Mouse (Mus musculus) heart, postnatal 14 days (tissue): ENCODE measurements around the gene Arhgef3. TPM values are rescaled to one million over a fixed set of nuclear protein-coding genes. Genes with fewer than 3 reads are reported as not detected.

Source experiments
- DNase-seq, 2 experiments: peaks; one replicate each; pipeline ENCODE4 v3.0.0; 2021 to 2022
- intact Hi-C: fragments of 180-260 bp; cut with DNase I; formaldehyde crosslinking; loops from one replicate; pipeline ENCODE4 v1.15.1; 2025
- total RNA-seq, 2 experiments: library from RNA; stranded (reverse); gene quantifications; 2 replicates each; pipeline ENCODE4 v1.2.3; 2021

Arhgef3 gene
- total RNA-seq, 2 experiments from 2014 or later, result 30.6 to 32.1 TPM

DNA sequence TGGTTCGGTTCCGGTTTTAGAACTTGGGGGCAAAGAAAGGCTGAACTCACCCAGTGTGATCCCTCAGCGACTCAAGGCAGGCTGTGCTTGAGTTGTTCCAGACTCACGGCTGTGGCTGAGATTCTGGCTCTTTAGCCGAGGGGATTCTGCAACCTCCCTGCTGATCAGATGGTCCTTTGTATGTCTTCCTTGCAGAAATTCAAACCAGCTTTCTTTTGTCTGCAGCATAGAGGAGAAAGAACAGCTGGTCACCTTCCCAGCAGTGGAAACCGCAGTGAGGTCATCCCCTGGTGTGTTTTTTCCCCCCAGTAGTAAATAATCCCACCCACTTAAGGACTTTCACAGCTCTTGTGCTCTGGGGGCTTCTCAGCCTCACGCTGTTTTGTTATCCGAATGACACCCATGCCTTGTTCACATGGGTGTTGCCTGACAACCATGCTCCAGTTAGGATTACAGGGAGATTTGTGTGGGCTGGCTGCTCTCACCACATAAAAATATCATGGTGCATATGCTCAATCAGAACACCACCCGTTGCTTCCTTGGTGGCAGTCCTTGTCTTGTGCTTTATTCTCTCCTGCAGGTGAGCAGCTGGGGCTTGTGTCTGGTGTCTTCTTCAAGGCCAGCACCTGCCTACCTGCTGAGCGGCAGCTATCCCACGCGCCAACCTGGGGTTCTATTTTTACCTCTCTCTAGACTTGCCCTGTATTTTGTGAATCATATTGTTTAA is 8.8 kb upstream of the Arhgef3 start:
- intact Hi-C loops, result no loop called here
- DNase-seq, result no peak

GRCm38 (mm10) chr14:27108748-27109504 is 5.8 kb upstream of the Arhgef3 start:
- intact Hi-C loops, result loop anchor here (1.0 kb wide), 1 partner anchor 74 kb away; no protein-coding TSS in a partner anchor
- DNase-seq, result peak; percentile 38 to 45

DNA sequence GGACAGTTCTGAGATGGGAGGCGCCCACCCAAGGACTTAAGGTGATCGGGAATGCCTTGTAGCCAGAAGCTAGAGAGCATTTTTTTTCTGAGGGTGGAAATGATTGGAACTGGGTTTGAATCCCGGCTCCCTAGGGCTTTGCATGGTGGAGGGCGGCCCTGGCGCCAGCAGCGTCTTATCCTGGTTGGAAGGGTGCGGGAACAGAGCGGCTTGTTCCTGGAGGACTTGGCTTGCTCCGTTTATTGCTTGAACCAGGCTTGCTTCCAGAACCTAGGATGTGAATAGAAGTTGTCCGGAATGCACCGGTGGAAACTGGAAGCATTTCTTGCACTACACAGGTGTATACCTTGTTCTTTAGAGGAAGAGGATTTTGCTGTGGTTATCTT is 569 bp downstream of the Arhgef3 start:
- DNase-seq, result peak; percentile 42 to 52
- intact Hi-C loops, result loop anchor here (2.0 to 10.0 kb wide), 2 partner anchors 32 to 220 kb away; no protein-coding TSS in a partner anchor

GRCm38 (mm10) chr14:27115991-27116390 is 1.3 kb downstream of the Arhgef3 start:
- DNase-seq, result no peak
- intact Hi-C loops, result loop anchor here (2.0 to 10.0 kb wide), 2 partner anchors 31 to 219 kb away; no protein-coding TSS in a partner anchor

DNA sequence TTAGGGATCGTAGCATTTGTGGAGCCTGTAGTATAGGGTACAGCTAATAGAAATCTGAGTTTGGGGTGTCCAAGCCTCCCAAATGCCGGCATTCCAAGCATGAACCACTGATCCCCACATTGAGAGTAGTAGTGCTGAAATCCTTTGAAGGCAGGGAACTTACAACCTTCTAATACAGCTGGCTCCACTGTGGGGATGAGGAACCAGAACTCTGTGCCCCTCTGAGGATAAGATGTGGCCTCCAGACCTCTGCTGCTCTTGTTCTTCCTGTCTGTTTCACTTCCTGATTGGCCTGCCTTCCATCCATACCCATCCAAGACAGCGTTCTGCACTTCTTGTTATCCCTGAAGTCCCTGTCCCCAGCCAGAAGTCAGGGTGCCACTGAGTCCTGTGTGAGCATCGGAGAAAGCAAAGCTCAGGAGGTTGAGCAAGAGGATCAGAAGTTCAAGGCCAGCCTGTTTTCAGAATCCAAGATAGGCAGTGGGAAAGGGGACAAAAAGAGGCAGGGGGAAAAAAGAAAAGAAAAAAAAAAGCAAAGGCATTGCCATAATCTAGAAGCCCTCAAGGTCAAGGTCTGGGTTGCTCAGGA is 2.0 kb downstream of the Arhgef3 start:
- intact Hi-C loops, result loop anchor here (10.0 kb wide), 1 partner anchor 218 kb away; no protein-coding TSS in a partner anchor
- no peak for DNase-seq

DNA sequence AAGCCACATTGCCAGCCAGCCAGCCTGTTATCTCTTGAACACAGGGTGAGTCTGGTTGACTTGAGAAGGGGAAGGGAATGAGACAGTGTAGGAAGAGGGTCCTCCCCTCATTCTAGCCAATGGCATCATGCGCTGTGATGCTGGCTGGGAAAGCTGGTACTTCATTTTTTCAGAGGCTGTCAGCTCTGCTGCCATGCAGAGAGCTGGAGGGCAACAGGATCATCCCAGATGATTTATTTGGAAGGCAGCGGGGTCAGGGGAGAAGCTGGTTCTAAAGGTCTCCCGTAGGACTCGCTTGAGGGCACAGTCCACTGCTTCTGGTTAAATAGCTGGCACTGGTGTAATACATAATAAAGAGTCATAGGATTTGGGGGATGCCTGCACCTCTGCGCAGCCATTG is 3.8 kb downstream of the Arhgef3 start:
- no peak for DNase-seq
- intact Hi-C loops, result loop anchor here (10.0 kb wide), 1 partner anchor 216 kb away; no protein-coding TSS in a partner anchor

DNA sequence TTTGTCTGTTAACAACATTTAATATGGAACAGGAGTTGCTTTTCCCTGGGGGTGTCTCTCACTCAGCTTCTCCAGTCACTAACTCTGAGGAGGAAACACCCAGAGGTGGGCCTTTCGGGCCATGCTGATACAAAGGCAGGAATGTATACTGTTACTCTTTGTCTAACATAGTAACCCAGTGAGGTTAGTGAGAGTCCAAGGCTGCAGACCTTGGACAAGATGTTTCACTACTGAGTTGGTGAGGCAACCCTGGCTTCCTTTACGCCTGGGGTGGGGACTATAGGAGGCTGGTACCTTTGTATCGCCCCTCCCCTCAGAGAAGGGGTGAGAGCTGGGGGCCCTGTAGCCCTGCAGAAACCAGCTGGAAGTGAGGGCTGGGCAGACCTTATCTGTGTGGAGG is 7.9 kb downstream of the Arhgef3 start:
- intact Hi-C loops, result no loop called here
- no peak for DNase-seq

- intact Hi-C loops, result no loop called here
- DNase-seq, result peak; percentile 34 to 55
Observed at GRCm38 (mm10) chr14:27123543-27123942, 8.8 kb downstream of the Arhgef3 start.

DNA sequence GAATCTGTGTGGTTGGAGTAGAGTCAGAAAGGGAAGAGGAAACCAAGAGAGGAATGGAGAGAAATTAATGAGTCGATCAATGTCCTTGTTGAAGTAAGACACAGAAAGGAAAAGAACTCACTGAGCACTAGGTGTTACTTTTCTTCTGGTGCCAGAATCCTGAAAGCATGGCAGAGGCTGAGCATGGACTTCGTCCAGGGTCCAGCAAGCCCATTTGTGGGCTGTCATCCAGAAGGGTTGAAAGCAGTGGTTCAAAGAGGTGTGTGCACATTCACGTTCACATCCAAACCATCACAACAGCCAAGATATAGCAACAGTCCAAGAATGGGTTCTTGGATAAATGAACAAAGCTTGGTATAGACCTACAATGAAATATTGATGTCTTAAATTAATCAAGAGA is 15.3 kb downstream of the Arhgef3 start:
- intact Hi-C loops, result no loop called here
- no peak for DNase-seq

DNA sequence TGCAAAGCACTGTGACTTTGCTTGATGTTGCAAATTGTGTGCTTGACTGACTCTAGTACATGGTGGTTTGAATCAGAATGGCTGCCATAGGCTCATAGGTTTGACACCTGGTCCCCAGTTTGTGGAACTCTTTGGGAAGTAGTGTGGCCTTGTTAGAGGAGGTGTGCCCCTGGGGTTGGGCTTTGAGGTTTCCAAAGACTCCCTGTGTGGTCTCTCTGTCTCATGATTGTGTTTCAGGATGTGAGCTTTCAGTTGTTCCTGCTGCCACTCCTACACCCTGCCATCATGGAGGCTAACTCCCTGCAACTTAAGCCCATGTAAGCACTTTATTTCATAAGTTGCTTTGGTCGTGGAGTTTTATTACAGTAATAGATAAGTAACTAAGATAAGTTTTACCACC is 16.0 kb downstream of the Arhgef3 start:
- no peak for DNase-seq
- intact Hi-C loops, result no loop called here

DNA sequence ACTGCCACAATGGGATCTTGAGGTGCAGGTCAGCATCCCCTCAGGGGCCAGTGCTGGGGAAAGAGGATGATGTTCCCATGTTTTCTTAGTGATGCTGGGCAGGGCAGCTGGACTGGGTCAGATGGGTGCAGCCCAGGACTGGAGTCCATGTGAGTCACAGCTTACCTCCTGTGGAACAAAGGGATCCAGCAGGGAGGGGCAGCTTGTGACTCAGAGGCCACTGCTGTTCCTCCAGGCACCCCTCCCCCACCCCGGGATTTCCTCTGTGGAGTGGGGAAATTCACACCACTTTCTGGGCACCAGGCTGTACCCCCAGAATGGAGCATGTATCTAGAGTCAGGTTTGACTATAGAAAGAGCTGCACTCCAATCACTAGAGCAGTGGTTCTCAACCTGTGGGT is 16.8 kb downstream of the Arhgef3 start:
- no peak for DNase-seq
- intact Hi-C loops, result no loop called here

GRCm38 (mm10) chr14:27138891-27139290 is 24.2 kb downstream of the Arhgef3 start:
- DNase-seq, result no peak
- intact Hi-C loops, result no loop called here

- no peak for DNase-seq
- intact Hi-C loops, result no loop called here
Observed at GRCm38 (mm10) chr14:27139968-27140367, 25.3 kb downstream of the Arhgef3 start.

DNA sequence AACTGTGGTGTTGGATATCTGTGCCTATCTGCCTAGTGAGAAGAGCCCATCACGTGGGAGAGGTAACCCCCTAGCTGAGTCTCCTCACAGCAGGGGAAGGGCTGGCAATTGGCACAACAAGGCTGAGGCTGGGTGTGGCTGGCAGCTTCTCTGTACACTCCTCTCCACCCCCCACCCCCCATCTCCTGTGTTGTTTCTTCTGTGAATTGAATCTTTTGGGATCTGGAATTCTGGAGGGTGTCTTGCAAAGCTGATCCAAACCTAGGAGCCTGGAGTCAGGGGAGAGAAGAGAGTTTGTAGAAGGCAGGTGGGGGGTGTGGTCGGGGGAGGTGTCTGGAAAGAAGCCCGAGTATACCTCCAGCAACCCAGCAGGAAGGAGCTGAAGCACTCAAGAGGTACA is 26.8 kb downstream of the Arhgef3 start:
- no peak for DNase-seq
- intact Hi-C loops, result no loop called here

GRCm38 (mm10) chr14:27142680-27143079 is 28.0 kb downstream of the Arhgef3 start:
- no peak for DNase-seq
- intact Hi-C loops, result no loop called here

GRCm38 (mm10) chr14:27145171-27146045 is 30.7 kb downstream of the Arhgef3 start:
- intact Hi-C loops, result loop anchor here (2.0 kb wide), 1 partner anchor 31 kb away; the partner anchor contains the start of gene Arhgef3
- peak; percentile 35 to 46 for DNase-seq

GRCm38 (mm10) chr14:27147726-27148125 is 33.0 kb downstream of the Arhgef3 start:
- DNase-seq, result peak in 1 of 2 experiments; percentile 34

DNA sequence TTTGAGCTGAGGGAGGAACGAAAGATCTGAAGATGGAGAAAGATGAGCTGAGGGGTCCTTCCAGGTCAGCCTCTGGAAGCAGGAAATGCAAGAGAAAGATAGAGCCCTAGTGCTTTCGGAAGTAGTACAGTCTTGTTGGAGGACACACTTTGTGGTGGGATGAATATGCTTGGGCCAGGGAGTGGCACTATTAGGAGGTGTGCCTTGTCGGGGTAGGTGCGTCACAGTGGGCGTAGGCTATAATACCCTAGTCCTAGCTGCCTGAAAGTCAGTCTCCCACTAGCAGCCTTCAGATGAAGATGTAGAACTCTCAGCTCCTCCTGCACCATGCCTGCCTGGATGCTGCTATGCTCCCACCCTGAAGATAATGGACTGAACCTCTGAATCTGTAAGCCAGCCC is 34.7 kb downstream of the Arhgef3 start:
- no peak for DNase-seq
- intact Hi-C loops, result no loop called here

More at GRCm38 (mm10) chr14:27147726-27148125, 33.0 kb downstream of the Arhgef3 start:
- intact Hi-C loops, result loop anchor here (2.0 kb wide), 1 partner anchor 33 kb away; the partner anchor contains the start of gene Arhgef3

DNA sequence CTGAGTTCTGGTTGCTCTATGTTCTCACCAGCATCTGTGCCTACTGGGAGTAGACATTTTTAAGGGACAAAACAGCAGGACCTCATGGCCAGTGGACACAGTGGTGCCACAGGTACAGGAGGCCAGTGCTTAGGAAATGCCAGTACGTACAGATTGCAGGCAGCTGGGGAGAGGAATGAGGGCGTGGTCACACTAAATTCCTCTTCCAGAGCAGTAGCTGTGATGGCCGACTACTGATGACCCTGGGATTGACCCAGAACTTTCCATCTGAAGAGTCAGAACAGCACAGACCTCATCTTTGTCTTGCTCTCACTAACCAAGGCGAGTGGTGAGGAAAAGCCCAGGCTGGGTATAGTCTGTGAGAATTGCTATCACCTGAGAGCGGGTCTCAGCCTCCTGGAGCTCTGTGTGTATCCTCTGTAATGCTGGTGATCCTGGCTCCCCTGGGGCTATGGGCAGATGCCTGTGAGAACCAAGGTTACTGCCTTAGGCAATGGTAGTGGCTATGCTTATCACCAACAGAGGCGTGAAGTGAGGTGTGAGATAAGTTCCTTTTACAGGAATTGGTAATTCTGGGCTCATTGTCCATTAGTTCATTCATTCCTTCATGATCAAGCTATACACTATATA is 35.4 kb downstream of the Arhgef3 start:
- intact Hi-C loops, result no loop called here
- no peak for DNase-seq

GRCm38 (mm10) chr14:27151432-27151831 is 36.7 kb downstream of the Arhgef3 start:
- DNase-seq, result peak in 1 of 2 experiments; percentile 68

More at GRCm38 (mm10) chr14:27151432-27151831, 36.7 kb downstream of the Arhgef3 start:
- intact Hi-C loops, result no loop called here
